Mouse (Mus musculus) CD8-positive naive resting alpha-beta T cell, adult 57 days (primary cell): ENCODE results near the gene Lix1. TPM values are rescaled to one million over a fixed set of nuclear protein-coding genes. Genes with fewer than 3 reads are reported as not detected.

ENCODE experiments used
- total RNA-seq: library from RNA; stranded (reverse); gene quantifications from one replicate; pipeline ENCODE4 v1.2.4, GENCODE M21; 2023

Lix1 gene
- 0.24 TPM for total RNA-seq

DNA sequence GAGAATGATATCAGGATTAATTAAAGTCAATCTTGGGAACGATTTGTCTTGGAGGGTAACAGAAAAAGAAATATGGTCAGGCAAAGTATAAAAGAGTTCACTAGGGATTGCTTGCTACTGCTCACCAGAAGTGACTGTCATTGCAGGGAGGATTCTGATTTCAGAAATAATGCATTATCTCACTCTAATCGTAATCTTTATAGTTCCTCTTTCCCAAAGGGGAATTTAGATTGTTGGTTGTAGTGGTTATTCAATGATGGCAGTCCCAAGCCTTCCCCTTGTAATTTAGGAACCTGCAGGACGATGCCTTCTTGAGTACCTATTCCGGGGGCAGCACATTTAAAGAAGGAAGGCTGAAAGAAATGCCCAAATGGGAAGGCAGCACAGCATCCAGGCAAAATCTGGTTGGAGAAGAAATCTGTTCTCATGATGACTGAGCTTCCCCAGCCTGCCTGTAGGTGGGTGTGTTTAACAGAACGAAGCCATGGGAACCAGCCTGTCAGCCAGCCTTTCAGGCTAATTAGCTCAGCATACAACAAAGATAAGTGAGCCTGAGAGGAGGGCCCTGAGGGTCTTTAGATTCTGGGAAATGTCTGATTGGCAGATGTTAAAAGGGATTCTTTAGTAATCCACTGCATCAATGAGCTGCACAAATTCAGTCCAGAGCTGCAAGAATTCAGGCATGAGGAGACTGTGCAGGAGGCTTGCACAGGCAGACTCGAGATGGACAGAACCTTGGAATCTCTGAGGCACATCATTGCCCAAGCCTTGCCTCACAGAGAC is at the start of gene Lix1:
Gene Lix1, plus strand, starts transcription at position 451 of the 783 bp plus-strand sequence.

DNA sequence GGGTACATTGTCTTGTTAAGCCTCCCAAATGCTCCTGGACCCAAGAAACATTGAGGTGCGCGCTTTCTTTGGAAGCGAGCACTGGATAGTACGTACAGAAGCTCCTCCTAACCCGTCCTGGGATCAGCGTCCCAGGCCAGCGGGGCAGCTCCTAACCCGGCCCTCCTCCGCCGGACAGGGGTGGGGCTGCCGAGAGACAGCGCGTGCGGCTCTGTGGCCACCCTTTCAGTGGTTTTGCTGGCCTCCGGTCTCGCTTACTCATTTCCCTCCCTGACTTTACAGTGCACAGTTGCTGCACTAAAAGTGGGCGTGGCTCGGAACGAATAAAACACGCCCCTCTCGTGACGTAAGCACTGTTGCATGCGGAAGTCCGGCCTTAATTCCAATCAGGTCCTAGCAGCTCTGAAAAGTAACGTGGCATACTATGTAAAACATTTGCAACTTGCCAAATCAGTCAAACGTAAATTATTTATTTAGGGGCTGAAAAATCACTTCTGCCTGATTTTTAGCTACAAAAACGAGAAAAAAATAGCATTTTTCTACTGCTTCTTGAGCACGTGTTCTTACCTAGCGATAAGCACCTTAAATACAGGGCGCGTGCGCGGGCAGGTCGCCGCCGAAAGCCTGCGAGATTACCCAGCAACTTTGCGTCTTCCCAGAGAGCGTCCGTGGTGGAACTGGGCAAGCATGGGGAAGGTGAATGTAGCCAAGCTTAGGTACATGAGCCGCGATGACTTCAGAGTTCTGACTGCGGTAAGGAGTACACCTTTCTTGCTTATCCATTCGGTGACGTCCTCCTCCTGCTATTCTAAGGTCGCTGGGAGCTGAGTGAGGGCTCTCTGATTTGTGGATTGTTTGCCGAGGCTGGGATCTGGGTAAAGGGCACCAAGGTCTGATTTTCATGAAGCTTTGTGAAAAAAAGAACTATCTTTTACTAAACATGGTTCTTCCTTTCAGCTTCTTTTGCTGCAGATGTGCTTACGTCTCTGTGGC is 28.3 kb upstream of the Lix1 start, which contains the start of gene Riok2:
Gene Riok2, plus strand, starts transcription at position 392 of the 993 bp plus-strand sequence.

Other genes with a start within 250 kb of the Lix1 start
- gene Riok2, start 28.4 kb upstream of the Lix1 start, total RNA-seq, result 24.5 TPM
- 224 TPM for gene Lnpep, start 222.4 kb downstream of the Lix1 start, total RNA-seq